Mouse (Mus musculus): ENCODE results near the gene Hsf5. TPM values are rescaled to one million over a fixed set of nuclear protein-coding genes. Genes with fewer than 3 reads are reported as not detected.

The Hsf5 gene
- polyA plus RNA-seq (2015; fragmentation: Nextera tagmentation; extraction: Ambion mirVana) = 0.11 TPM in 2 replicates

DNA sequence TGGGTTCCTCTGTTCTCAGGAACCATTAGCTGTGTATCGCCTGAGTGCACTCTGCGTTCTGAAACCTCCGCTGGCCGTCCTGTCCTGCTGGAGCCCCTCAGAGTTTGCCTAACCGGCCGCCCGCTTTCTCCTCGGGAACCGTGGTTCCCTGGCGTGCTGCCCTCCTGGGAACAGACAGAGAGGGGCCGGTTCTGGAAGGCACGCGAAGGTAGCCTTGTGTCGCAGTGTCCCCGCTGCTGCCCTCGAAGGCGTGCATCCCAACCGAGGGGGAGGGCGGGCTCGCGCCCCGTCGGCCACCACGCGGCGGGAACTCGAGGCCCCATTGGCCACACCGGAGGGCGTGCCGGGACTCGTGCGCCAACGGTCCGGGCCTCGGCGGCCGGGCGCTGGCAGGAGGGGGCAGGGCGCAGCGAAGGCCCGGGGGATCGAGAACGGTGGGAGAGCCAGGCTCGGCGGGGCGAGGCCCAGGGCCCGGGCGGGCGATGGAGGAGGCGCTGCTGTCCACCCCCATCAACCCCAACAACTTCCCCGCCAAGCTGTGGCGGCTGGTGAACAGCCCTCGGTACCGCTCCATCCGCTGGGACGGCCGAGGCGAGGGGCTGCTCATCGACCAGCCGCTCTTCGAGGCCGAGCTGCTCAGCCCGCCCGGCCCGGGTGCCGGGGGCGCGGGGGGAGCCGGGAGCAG, at the start of gene Hsf5:
Gene Hsf5 (plus strand): TSS at position 375 of the 685 bp plus-strand sequence.

DNA sequence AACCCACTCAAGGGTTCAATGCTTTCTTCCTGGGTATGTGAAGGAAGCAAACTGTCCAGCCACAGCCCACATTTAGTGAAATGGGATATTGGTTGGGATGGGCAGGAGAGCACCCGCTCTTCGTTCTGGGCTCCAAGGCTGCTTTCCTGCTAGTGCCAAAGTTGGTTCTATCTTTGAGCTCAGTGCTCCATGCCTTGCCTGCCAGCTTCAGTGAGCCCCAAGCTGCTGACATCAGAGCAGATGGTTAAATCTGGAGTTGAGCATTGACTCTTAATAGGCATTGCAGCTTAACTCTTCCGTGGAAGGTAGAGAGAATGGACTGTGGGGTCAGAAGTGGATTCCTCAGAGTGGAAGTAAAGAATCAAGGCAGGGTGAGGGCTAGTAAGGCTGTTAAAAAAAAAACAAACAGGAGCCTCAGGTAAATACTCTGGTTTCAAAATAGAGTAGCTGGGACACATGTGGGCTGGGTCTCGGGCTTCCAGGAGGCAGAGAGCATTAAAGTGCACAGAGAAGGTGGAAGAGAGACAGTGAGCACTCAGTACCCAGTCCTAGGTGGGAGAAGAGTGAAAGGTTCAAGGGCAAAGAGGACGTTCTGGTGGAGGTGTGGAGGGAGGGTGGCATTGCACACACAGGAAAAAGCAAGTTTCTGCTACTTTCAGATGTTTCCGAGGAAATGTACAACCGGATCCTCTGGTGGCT, 48.6 kb upstream of the Hsf5 start, which contains the start of gene Sept4:
Gene Sept4 (plus strand): TSS at position 649 of the 699 bp plus-strand sequence.

DNA sequence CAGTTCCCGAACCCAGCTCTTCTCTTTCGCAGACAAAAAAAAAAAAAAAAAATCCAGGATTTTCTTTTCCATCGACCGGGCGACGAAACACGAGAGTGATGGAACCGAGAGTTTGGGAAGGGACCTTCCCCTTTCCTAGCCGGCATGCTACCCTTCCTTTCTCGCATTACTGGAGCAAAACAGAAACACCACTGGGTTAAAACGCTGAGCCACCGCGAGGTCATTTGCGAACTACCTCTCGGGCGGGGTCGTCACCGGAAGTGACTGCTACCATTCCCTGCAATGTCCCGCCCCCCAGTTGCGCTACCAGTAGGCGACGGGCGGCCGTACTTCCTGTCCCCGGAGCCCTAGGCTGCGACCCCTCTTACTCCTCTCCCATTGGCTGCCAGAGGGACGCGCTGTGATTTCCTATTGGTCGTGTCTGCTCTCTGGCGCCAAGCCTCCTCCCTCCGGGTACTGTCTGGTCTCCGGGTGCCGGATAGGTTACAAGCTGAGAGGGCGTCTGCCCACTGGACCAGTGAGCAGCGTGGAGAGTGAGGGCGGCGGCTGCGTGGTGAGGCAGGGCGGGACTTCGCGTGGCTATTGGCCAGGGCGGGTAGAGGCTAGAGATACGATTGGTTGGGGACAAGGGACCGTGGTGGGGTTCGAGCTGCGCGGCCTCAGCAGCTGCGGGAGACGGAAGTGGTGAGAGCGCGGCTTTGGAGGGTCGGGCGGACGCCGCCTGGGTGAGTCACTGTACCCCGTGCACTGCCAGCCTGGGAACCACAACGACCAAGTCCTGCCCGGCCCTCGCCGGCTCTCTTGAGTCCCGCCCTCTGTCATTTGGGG, 25.2 kb upstream of the Hsf5 start, which contains the start of gene Mtmr4:
Gene Mtmr4 (plus strand): TSS at position 637 of the 828 bp plus-strand sequence.

DNA sequence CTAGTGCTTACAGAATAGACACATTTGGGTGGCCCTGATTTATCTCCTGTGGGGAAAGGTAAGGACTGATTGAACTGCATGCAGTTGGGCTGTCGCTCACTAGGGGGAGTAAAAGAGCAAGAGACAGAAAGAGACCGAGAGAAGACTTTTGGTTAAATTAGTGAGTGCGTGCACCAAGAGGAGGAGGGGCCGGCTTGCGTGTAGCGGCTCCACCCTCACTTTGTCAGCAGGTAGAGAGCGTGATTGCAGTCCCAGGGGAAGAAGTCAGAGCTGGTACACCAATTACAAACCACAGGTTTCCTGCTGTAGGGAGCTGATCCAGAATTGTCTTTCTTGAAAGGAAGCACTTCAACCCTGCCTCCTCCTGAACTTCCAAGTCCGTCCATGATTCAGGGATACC, 45.4 kb downstream of the Hsf5 start, which contains the start of gene Rnf43:
Gene Rnf43 (plus strand): TSS at position 316 of the 400 bp plus-strand sequence.

Other genes starting within 250 kb of the Hsf5 start
- gene Rad51c, start 212.2 kb upstream of the Hsf5 start, polyA plus RNA-seq (2015; fragmentation: Nextera tagmentation; extraction: Ambion mirVana) = 1.5 and 1.7 TPM in 2 replicates
- gene Tex14, start 212.1 kb upstream of the Hsf5 start, polyA plus RNA-seq (2015; fragmentation: Nextera tagmentation; extraction: Ambion mirVana) = 0.96 and 1.1 TPM in 2 replicates
- gene Gm11492, start 50.5 kb upstream of the Hsf5 start, polyA plus RNA-seq (2015; fragmentation: Nextera tagmentation; extraction: Ambion mirVana) = not detected in 2 replicates
- 27.8 and 30.6 TPM in 2 replicates for gene Sept4, start 48.3 kb upstream of the Hsf5 start, polyA plus RNA-seq (2015; fragmentation: Nextera tagmentation; extraction: Ambion mirVana)
- gene Mtmr4, start 25.0 kb upstream of the Hsf5 start, polyA plus RNA-seq (2015; fragmentation: Nextera tagmentation; extraction: Ambion mirVana) = 10.4 and 13.4 TPM in 2 replicates
- gene Rnf43, start 45.6 kb downstream of the Hsf5 start, polyA plus RNA-seq (2015; fragmentation: Nextera tagmentation; extraction: Ambion mirVana) = 1.3 and 1.8 TPM in 2 replicates
- 81.5 and 98.9 TPM in 2 replicates for gene Supt4a, start 120.4 kb downstream of the Hsf5 start, polyA plus RNA-seq (2015; fragmentation: Nextera tagmentation; extraction: Ambion mirVana)
- 0.45 and 0.86 TPM in 2 replicates for gene Tspoap1, start 143.4 kb downstream of the Hsf5 start, polyA plus RNA-seq (2015; fragmentation: Nextera tagmentation; extraction: Ambion mirVana)
- 1.2 and 1.8 TPM in 2 replicates for gene Mpo, start 176.4 kb downstream of the Hsf5 start, polyA plus RNA-seq (2015; fragmentation: Nextera tagmentation; extraction: Ambion mirVana)
- gene Lpo, start 211.1 kb downstream of the Hsf5 start, polyA plus RNA-seq (2015; fragmentation: Nextera tagmentation; extraction: Ambion mirVana) = not detected in 2 replicates
- 4.1 and 5.7 TPM in 2 replicates for gene Mks1, start 236.1 kb downstream of the Hsf5 start, polyA plus RNA-seq (2015; fragmentation: Nextera tagmentation; extraction: Ambion mirVana)

Measured in urinary bladder, postnatal 0 days (tissue).